Mouse (Mus musculus) olfactory bulb, adult 2 months (tissue): ENCODE results near the gene Hecw2. TPM values are rescaled to one million over a fixed set of nuclear protein-coding genes. Genes with fewer than 3 reads are reported as not detected.

ENCODE experiments used
- H3K27ac ChIP-seq: fragments of 200-500 bp; 2 replicates; pipeline ENCODE4 v1.5.1; 2012; ENCODE audit warnings: low read depth, low read length; ENCODE audit not compliant: insufficient read depth
- H3K4me1 ChIP-seq: fragments of 200-500 bp; 2 replicates; pipeline ENCODE4 v1.6.1; 2012; ENCODE audit warnings: low read length; ENCODE audit not compliant: control insufficient read depth, insufficient read depth
- H3K4me3 ChIP-seq: fragments of 200-500 bp; 2 replicates; pipeline ENCODE4 v1.5.1; 2012; ENCODE audit warnings: mild to moderate bottlenecking, low read depth, low read length, moderate library complexity; ENCODE audit not compliant: insufficient read depth
- CTCF ChIP-seq: fragments of 200-500 bp; IDR thresholded peaks from 2 replicates; pipeline ENCODE4 v1.5.1; 2012; ENCODE audit warnings: low read depth, mild to moderate bottlenecking, low read length, moderate library complexity; ENCODE audit not compliant: insufficient read depth
- POLR2A ChIP-seq: fragments of 200-500 bp; IDR thresholded peaks from 2 replicates; pipeline ENCODE4 v1.6.1; 2012; ENCODE audit warnings: mild to moderate bottlenecking, low read depth, low read length, moderate library complexity; ENCODE audit not compliant: insufficient read depth
- WGBS: fragments of 180-500 bp; shearing (Covaris S2); methylation state at CpG from one replicate; pipeline ENCODE4 v1.1.7; 2018; 5-methylcytosine and 5-hydroxymethylcytosine counted together
- polyA plus RNA-seq: library from polyadenylated mRNA; stranded (reverse); fragments of >200 nt; gene quantifications from 2 replicates; pipeline ENCODE4 v1.2.4, GENCODE M21; 2012; ENCODE audit warnings: low replicate concordance; ENCODE audit not compliant: missing spikeins, insufficient read depth, insufficient read length

Gene Hecw2
- polyA plus RNA-seq, 1 experiment, result not detected

DNA sequence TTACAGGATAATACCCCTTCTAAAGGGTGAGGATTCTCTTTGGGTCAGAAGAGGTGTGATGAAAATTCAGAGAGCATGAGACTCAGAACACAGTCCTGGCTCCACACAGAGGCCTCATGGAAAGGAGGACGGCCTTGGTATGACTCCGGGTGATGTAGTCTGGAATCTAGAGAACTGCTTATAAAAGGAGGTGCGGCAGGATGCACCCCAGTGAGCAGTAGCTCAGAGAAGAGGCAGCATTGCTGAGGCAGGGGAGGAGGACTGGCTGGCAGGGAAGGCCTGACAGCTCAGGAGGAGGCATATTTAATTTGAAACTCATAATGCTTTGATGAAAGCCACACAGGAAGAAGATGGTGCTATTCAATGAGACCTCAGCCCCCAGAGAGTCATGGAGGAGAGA, 182.6 kb downstream of the Hecw2 start:
- Histone ChIP-seq H3K27ac (no peak overlapping the region), H3K4me1 (peaks cover 4% of the 10 kb centered on the region; the same call in 1 of the 2 replicates), H3K4me3 (no peak overlapping the region)
- TF ChIP-seq CTCF (no peak), POLR2A (no peak)
- WGBS, result 44% methylated on average over 3 of the region's 3 CpGs

GRCm38 (mm10) chr1:54009418-54010064, 185.4 kb downstream of the Hecw2 start:
- Histone ChIP-seq H3K27ac (no peak overlapping the region), H3K4me1 (peaks cover 3% of the 10 kb centered on the region; the same call in 1 of the 2 replicates), H3K4me3 (no peak overlapping the region)
- TF ChIP-seq POLR2A, result no peak
- TF ChIP-seq CTCF, result no peak
- WGBS, result 92% methylated on average over 6 of the region's 6 CpGs

GRCm38 (mm10) chr1:54005860-54006386, 189.0 kb downstream of the Hecw2 start:
- no peak overlapping the region for H3K27ac ChIP-seq

GRCm38 (mm10) chr1:54003288-54003687, 191.7 kb downstream of the Hecw2 start:
- no peak for TF ChIP-seq POLR2A
- TF ChIP-seq CTCF, result no peak
- Histone ChIP-seq H3K4me3 (no peak overlapping the region), H3K4me1 (no peaks in the 10 kb centered on the region), H3K27ac (no peak overlapping the region)
- 67% methylated on average over 3 of the region's 3 CpGs for WGBS

More at GRCm38 (mm10) chr1:54005860-54006386, 189.0 kb downstream of the Hecw2 start:
- WGBS, result 69% methylated on average over 5 of the region's 5 CpGs
- no peak for TF ChIP-seq CTCF
- TF ChIP-seq POLR2A, result no peak
- Histone ChIP-seq H3K4me1 (no peaks in the 10 kb centered on the region), H3K4me3 (no peak overlapping the region)

- WGBS, result 80% methylated on average over 2 of the region's 2 CpGs
- no peaks in the 10 kb centered on the region for H3K4me1 ChIP-seq
- H3K27ac ChIP-seq, result no peak overlapping the region
- H3K4me3 ChIP-seq, result no peak overlapping the region
- TF ChIP-seq POLR2A, result no peak
- TF ChIP-seq CTCF, result no peak
These were observed 192.9 kb downstream of the Hecw2 start for GRCm38 (mm10) chr1:54002077-54002476.

- 96% methylated on average over 1 of the region's 1 CpGs for WGBS
These were observed 197.7 kb downstream of the Hecw2 start for GRCm38 (mm10) chr1:53997239-53997638.

GRCm38 (mm10) chr1:53986185-53986892, 208.6 kb downstream of the Hecw2 start:
- TF ChIP-seq CTCF (no peak), POLR2A (no peak)
- Histone ChIP-seq H3K4me1 (no peaks in the 10 kb centered on the region), H3K4me3 (no peak overlapping the region), H3K27ac (no peak overlapping the region)
- WGBS, result 54% methylated on average over 8 of the region's 8 CpGs

More at GRCm38 (mm10) chr1:53997239-53997638, 197.7 kb downstream of the Hecw2 start:
- no peaks in the 10 kb centered on the region for H3K4me1 ChIP-seq
- H3K4me3 ChIP-seq, result no peak overlapping the region
- TF ChIP-seq POLR2A (no peak), CTCF (no peak)
- no peak overlapping the region for H3K27ac ChIP-seq

DNA sequence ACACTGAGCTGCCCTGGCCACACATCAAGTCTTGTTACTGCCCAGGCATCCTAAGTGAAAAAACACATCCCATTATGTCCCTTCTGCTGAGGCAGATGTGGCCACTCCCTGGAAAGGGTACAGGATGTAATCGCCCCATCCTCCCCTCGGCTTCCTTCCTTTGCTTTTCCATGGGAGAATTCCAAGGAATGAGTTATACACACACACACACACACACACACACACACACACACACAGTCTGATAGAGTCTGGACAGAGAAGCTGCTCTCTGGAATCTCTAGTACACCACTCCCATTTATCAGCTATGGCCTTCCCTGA, 216.5 kb downstream of the Hecw2 start:
- no peak for TF ChIP-seq CTCF
- no peak overlapping the region for H3K27ac ChIP-seq
- 0 out of 2 replicates have a peak, but pooled peaks cover 2% of the 10 kb centered on the region for H3K4me1 ChIP-seq
- H3K4me3 ChIP-seq, result no peak overlapping the region
- WGBS, result 88% methylated on average over 2 of the region's 2 CpGs

DNA sequence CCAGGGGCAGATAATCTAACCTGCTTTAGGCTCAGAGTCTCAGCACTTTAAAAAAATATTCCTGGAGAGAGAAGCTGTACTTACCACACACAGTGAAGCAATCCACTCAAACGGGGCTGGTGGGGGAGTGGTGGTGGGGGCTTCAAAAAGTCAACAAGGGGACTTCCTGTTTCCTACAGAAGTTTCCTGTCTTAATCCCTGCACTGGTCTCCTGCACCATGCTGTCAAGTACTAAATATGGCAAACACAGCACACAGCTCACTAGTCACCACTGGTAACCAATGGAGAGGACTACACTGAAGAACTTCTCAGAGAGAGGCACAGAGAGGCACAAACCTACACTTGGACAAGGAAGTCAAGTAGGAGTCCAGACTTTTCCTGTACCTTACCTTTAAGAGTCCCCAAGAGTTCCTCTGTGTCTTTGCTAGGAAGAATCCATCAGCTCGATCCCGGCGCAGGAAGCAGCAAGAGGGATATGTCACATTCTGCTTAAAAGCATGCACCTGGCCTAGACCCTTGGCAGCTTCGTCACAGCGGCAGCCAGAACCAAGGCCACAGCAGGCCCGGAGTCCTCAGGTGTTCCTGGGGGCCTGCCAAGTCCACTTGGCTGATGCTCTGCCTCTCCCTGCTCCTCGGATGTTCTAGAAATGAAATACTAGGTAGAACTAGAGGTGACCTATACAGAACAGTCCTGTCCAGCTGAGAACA, 217.0 kb downstream of the Hecw2 start:
- no peak overlapping the region for H3K27ac ChIP-seq
- H3K4me1 ChIP-seq, result 0 out of 2 replicates have a peak, but pooled peaks cover 2% of the 10 kb centered on the region
- TF ChIP-seq POLR2A (no peak), CTCF (no peak)
- no peak overlapping the region for H3K4me3 ChIP-seq
- 78% methylated on average over 8 of the region's 8 CpGs for WGBS
